Mouse (Mus musculus) layer of hippocampus, postnatal 14 days (tissue): Measurements from ENCODE around the gene Ros1. TPM values are rescaled to one million over a fixed set of nuclear protein-coding genes. Genes with fewer than 3 reads are reported as not detected.

Source experiments
- DNase-seq, 2 experiments: peaks; one replicate each; pipeline ENCODE4 v3.0.0; 2021 to 2022; ENCODE audit warnings: low spot score in 2 of 2, mixed read lengths in 1 of 2
- long read RNA-seq, 2 experiments: library from polyadenylated mRNA; stranded (forward); transcript quantifications; one replicate each; pipeline ENCODE4 v2.0.0; 2021
- total RNA-seq, 2 experiments: library from RNA; stranded (reverse); gene quantifications; 2 replicates each; pipeline ENCODE4 v1.2.3; 2021

Ros1 gene
- total RNA-seq, result not detected
- long read RNA-seq, experiment 1, result 0 reads
- long read RNA-seq, experiment 2, partial matches to known transcripts, result 0 of 1 reads
- long read RNA-seq, experiment 2, other reads (novel, unspliced or antisense), result 1 of 1 reads

DNA sequence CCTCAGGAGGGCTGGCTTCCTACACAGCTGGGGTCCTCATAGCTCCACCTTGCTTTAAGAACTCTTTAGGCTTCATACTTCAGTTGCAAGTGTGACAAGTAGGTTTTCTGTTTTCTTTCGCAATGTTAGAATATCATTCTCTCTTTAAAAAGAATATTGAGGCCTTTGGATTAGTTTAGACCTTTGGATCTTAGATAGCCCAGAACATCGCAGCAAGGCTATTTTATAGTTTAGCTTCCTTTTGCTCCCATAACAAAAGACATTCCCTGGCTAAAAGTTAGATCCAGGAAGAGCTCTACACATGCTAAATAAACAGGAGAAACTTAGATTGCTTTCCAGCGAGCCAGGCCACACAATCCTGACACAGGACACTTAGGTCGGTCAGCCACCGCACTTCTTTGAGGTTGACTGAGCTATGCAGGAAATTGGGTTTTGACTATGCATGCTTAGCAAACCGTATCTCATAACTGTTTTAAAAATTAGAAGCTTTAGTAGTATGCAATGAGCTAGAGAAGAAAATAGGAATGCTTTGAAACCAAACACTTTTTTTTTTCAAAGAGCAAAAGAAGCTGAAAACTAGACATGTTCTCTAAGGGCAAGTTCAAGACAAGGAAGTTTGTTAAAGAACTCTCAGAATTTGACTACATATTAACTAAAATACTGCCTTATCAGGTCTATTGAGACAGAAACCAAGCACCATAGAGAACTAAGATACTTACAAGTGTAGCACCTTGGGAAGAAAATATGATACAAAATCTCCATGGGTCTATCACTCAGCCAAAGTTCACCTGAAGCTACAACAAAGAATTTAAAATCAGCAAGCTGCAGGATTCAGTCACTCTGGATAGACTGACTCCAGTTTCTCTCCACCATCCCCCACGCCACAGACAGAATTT is at the start of gene Ros1:
Gene Ros1, minus strand, starts transcription at position 288 of the 896 bp plus-strand sequence.
- DNase-seq, result no peak

DNA sequence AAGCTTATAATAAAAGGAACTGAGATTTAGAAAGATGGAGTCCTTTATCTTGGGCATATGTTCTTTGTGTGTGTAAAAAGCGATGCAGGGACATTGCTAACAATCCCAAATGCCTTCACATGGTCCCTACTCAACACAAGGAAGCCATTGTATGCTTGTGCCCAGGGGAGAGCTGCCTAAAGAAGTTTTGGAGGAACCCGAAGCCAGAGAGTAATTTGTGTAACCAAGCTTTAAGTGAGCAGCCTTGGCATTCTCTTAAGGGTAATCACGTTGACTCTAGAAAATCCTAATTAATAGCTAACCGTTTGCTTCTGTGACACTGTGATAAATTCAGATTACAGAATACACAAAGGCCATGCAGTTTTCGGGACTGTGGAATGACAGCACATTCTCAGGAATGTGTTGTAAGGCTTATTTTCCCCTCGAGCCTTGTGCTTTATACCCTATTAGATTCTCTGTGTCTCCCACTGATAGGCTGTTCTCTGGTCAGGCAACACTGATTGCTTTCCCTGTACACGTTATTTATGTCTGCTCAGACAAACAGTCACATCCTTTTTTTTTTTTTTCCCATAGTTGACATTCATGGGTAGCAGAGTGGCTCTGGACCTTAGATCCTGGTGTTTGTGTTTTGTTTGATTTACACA is 47.8 kb upstream of the Ros1 start:
- DNase-seq, result no peak

DNA sequence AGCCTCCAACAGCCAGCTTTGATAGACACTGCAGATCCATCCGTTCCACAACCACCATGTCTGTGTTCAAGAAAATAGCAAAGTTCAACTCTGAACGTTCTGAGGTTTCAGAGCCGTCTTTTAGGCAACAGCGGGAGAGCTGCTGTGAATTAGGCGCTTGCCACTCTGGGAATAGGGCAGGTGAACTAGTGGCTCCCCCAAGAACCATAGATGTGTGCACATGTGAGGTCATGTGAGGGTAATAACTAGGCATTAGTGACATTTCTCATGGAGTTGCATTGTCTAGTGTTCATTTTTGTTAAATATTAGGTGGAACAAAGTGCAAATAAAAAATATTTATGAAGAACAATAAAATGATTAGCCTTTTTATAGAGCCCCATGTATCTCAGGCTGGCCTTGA is 47.0 kb upstream of the Ros1 start:
- no peak for DNase-seq

DNA sequence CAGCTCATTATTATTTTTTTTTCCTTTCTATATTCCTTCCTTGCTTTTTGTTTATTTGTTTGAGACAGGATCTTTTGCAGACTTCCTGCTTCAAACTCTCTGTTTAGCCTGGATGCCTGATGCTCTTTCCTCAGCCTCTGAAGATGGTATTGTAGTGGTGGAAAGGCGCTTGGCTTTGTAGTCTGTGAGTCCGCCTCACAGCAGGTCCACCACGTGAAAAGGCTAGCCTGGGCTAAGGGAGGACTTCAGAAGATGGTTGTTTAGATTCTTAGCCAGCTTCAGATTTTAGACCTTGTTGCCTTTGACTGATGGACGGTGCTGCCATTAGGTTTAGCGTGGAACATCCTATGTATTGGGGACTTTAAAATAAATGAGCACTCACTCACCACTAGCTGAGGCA is 40.4 kb upstream of the Ros1 start:
- DNase-seq, result no peak

DNA sequence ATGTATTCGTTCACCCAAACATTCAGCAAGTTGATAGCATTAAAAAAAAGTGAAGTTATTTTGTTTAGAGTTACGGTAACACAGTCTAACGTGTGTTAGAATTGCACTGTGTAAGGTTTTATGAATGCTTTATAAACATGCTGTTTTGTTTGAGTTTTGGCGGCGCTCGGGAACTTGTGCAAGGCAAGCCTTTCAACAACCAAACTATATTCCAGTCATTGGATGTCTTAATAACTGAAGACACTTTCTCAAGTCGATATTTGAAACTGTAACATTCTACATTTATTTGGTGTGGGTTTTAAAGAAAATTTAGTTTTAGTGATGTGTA is 39.6 kb upstream of the Ros1 start:
- no peak for DNase-seq

DNA sequence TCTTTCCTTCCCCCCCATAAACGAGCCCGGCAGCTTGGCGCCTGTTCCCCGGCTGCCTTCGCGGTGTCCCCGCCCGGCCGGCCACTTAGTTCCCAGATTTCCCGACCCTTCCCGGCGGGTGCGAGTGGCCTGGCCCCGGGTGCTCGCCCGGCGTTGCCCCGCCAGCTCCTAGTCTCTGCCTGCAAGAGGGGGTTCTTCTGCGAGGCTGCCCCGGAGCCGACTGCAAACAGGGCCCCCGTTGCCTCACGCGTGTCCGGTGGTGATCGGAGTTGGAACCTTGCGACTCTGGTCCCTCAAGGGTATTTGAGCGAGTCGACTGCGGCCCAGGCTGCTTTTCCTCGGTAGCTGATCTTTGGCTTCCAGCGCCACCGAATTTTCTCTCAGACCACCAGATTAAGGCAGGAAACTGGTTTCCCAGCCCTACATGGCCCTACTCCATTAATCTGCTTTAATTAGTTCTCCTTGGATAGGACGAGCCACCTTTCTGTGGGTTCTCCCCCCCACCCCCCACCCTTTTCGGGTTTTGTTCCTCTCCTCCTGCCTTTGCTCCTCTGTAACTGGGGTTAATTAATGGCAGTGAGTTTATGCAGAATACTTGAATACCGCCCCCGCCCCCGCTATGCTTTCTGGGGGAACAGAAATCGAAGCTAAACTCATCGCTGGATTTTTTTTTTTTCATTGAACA is 39.1 kb upstream of the Ros1 start:
- DNase-seq, result peak; percentile 20 to 41

DNA sequence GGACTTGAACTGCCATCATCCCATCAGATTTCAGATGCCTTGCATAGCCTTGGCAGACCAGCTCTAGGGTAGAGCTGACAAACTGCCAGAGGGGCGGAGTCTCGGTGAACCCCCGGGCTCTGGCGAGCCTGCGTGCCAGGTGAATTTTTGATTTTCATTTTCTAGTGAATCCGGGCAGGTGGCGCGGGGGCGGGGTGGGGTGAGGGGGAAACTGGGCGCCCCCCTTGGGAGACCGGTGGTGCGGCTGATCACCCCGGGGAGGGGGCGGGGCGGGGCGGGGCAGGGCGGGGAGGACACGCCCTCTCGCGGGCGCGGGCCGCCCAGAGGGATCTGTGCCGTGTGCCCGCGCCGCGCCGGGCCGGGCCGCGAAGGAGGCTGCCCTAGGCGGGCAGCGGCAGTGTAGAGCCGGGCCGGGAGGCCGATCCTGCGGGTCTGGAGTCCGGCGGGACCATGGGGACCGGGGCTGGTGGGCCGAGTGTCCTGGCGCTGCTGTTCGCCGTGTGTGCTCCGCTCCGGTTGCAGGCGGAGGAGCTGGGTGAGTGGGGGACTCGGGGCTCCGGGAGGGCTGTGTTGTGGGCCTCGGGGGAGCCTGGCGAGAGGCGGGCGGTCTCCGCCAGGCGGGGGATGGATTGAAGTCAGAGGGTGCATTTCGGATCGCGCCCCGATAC is 38.4 kb upstream of the Ros1 start, which contains the start of gene Dcbld1:
Gene Dcbld1, plus strand, starts transcription at position 319 of the 668 bp plus-strand sequence.
- peak; percentile 55 to 74 for DNase-seq

DNA sequence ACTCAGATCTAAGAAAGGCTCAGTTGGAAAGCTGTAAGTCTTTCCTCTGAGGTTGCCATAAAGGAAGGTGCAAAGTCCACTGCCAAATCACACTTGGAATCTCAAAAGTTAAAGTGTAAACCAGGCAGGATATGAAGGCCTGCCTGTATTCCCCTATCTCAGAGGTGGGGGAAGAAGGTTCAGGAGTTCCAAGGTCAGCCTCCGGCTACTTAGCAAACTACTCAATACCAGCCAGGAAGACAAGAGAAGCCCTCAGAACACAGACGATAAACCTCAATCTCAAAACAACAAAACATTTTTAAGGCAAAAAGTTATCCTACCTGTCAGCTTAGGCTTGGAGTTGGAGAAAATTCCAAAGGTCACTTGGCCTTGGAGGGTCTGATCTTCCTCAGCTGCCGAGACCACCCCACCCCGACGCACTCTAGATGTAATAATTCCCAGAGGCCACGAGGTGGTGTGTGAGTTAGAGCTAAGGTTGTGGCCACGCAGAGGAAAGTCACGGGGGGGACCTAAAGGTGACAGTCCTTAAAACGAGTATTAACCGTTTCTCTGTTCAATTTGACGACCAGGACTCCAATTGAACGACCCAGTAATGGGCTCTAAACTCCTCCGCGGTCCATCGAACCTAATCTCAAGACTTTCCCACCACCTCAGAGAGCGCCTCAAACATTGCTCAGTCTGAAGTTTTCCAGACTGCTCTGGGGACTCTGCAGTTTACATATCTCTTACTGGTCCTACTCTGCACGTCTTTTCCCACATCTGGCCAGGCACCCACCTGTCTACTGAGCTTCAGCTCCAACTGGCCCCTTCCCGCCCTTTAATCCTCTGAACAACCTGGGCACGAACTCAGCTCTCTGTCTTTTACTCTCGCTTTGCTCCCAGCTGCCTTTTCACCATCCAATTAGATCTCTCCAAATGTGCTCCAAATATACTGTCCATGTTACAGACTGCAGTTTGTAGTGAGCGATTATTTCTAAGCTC is 37.4 kb upstream of the Ros1 start:
- DNase-seq, result peak; percentile 18 to 22

DNA sequence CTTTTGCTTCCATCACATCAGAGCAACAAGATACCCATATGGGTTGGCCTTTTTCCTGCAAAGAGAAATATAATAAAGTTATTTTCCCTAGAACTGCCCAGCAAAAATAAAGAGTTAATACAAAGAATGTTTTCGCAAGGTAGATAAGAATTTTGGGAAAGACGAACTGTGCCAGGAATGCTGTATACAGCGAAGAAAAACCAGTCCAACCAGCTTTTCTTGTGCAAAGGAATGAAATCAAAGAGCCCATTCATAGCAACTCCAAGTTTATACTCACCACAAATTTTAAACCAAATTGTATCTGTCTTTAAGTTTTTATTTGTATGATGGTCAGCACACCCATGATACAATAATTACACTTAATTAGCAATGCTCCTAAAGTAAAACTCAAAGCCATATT is 24.6 kb upstream of the Ros1 start:
- DNase-seq, result no peak

DNA sequence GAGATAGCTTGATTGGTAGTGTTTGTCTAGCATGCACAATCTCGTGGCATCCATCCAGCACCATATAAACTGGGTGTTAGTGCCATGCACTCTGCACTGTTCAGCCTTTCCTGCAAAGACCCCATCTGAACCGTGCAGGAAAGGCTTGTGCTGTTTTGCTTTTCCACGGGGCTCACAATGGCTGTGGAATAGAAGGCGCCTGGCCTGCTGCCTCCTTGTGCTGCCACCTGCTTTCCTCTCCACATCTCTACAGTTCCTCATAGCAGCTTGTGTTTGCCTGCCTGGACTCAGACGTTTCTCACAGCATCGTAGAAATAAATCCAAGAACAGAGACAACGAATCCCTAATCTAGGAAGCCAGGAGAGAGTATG is 22.5 kb upstream of the Ros1 start:
- peak in 1 of 2 experiments; percentile 16 for DNase-seq

DNA sequence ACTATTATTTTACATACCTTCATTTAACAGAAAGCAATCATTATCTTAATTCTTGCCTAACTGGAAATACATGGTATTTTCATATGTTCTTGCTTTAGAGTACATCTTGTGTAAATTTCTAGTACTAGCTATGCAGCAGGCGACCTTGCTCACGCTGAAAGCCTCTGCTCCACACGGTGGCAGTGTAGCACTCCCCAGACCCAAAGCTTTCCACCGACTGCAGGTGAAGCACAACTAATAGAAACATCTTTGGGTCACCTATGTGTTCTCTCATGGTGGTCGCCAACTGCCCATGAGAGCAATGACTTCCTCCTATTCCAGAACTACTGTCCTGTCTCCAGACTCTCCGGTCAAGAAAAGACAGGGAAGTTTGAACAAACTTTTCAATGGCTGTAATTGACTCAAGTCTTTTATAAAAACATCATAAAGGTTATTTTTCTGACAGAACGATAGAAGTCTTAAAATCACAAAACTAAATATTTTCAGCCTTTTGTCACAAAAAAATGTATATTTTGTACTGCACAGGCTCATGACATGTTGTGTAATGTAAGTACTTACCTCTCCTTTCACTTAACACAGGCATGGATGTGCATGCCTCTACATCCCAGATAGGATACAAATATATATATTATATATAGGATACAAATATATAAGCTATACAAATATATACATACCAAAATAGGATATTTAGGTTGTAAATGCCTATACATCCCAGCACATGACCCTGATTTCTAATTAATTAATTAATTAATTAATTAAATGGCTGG is 21.9 kb upstream of the Ros1 start:
- DNase-seq, result peak; percentile 56 to 70

DNA sequence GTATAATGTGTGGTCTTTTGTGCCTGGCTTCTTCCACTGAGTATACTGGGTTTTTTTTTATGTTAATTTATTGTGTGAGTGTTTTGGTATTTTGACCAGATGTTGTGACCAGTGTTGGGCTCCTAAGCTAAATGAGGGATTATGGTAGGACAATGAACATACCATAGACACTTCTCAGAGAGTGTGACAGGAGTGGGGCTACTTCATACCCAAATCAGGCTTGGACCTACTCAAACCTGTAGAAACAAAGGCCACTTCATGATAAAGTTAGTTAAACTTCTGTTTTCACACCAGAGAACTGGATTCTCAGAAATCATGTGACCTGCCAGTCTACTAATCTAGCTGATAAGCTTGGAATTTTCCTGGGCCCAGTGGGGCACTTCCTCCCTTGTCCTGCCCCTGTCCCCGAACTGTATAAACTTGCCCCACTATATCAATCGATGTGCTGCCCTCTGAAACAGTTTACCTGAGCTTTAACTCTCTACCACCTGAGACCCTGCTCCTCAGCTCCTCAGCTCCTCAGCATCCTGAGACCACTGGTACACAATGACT is 20.3 kb upstream of the Ros1 start:
- DNase-seq, result no peak

DNA sequence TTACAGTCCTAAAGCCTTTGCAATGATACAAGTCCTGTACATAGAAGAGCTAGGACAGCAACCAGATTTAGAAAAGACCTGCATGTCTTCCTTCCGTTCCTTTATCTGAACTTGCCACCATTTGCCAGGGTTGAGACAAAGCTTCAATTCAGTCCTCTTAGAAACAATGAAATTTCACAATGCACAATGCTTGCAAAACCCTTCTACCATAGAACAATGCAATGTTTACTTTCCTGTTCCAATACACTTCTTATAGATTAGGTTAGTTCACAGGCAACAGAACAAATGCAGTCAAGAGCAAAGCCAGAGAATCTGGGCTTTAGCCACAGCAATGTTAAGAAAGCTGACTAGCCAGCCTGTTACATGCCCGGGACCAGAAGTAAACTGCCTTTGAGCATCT is 9.0 kb upstream of the Ros1 start:
- no peak for DNase-seq

DNA sequence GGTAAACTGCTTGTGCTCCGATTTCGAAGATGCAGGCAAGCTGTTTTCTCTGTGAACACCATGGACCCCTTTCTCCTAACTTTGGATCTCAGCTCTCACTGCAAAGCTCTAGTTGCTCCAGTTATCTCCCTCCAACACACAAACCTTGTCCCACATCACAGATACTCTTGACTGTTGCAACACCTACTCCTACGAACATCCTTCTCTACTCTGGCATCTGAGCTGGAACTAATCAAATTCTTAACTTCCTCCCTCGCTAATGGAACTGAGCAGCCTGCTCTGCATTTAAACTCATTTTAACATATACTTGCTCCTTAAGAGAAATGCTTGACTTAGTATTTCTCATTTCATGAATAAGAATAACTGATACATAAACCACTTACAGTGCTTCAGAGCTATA is 9.1 kb downstream of the Ros1 start:
- DNase-seq, result no peak

DNA sequence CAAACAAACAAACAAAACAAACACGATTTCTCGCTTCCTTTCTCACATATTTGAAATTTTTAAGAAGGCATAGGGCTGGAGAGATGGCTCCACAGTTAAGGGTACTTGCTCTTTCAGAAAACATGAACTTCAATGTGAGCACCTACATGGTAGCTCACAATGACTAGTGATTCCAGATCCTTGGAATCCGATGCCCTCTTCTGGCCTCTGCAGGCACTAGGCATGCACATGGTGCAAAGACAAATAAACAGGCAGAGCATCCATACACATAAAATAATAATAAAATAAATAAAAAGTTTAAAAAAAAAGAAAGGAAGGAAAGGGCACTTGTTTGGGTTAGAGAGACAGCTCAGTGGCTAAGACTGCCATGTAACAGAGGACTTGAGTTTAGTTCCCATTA is 12.2 kb downstream of the Ros1 start:
- no peak for DNase-seq

DNA sequence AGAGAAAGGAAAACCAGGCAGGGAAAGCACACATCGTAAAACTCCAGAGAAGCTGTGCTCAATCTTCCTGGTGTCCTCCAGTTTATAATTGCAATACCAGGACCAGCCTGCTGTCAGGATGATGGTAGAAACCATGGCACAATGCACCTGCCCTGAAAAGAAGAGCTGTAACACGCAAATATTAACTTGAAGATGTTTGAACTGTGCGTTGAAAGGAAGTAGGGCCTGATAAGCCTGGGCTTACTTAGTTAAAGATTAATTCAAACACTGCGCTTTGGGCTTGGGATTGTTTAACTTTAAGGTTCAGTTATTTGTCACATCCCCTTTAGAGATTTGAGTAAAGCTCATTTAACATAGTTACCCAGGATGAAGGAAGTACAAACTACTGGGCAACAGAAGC is 20.7 kb downstream of the Ros1 start:
- no peak for DNase-seq

DNA sequence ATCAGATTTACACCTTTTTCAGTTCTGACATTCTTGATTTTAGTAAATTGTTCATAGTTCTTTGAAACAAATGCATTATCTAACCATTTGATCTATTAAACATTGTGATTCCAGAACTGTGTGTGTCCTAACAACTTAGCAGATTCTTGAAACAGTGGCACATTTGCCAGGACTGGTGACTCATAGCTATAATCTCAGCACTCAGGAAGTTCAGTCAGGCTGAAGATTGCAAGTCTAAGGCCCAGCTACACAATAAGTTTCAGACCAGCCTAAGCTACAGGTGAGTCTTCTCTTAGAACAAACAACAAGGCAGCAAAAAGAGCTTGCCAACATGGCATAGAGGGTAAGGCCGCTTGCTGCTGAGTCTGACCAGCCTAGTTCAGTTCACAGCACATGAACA is 24.6 kb downstream of the Ros1 start:
- DNase-seq, result no peak

DNA sequence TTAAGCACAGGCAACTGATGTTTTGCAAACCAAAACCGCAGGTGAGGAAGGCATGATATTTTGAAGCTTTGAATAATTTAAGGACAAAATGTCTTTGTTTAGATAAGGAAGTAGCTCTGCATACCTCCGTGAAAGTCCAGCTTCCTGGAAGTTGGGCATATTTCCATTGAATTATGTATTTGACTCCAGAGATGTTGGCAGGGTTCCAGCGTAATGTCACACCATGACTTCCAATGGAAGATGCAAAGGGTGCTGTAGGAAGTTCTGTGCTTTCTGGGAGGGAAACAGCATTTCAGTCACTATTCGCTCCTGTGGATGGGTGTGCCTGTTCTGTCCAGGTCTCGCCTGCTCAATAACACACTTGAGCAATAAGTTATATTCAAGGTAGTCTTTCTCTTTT is 25.2 kb downstream of the Ros1 start:
- no peak for DNase-seq

DNA sequence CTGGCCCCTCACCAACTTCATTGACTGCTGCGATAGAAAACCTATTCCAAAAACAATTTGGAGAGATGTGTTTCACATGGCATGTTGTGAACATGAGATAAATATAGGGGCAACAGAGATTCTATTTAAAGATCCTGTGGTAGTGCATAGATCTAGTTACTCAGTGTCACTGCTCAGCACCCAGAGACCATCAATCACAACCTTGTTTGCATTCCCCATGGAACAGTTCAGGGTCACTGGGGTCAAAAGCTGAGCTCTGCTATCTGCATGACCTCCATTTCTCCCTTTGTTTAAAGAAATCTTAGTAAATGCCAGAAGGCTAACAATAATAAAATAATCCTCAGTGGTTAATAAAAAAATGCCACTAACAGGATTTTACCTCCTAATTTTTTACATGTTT is 29.7 kb downstream of the Ros1 start:
- DNase-seq, result no peak
